Mouse (Mus musculus): Measurements from ENCODE around the gene Rnf38. TPM values are rescaled to one million over a fixed set of nuclear protein-coding genes. Genes with fewer than 3 reads are reported as not detected.

Rnf38 gene
- total RNA-seq, 4 experiments from 2014 or later = 48.8 to 55.4 (median 50.9) TPM

Small RNAs within 50 kb of the gene (microRNA-seq; reads per million reads assigned to microRNA genes)
- gene Mir5106 = 0 reads per million in 2 experiments

Other genes with a start within 250 kb of the Rnf38 start
- gene Clta, start 229.3 kb downstream of the Rnf38 start, total RNA-seq (2022) = 100 to 1,000 TPM; 264 to 296 (median 284) TPM
- gene Gne, start 149.6 kb downstream of the Rnf38 start, total RNA-seq (2022) = 10 to 100 TPM; 50.7 to 61.6 (median 55.9) TPM
- 1 to 10 TPM in 1 of 4 experiments, under 1 TPM in 2, not detected in 1; 0.20 to 1.2 (median 0.29) TPM for gene Melk, start 67.1 kb upstream of the Rnf38 start, total RNA-seq (2022)